Mouse (Mus musculus) duodenum, adult 2 months (tissue): ENCODE data around the gene Vstm2l. TPM values are rescaled to one million over a fixed set of nuclear protein-coding genes. Genes with fewer than 3 reads are reported as not detected.

Experiments used
- polyA plus RNA-seq: library from polyadenylated mRNA; depleted of rRNA; stranded (reverse); fragments of >200 nt; gene quantifications from 2 replicates; pipeline ENCODE4 v1.2.3, GENCODE M21; 2012; ENCODE audit warnings: low replicate concordance; rRNA removed

Vstm2l gene
- 5.0 and 11.3 TPM in 2 replicates for polyA plus RNA-seq

GRCm38 (mm10) chr2:157914105-157914764, at the start of gene Vstm2l:
Gene Vstm2l (plus strand): TSS chr2:157914653.

Other genes with a start within 250 kb of the Vstm2l start
- 9.1 and 14.7 TPM in 2 replicates for gene Ctnnbl1, start 177.3 kb upstream of the Vstm2l start, polyA plus RNA-seq
- gene Tti1, start 113.8 kb downstream of the Vstm2l start, polyA plus RNA-seq = 5.7 and 7.2 TPM in 2 replicates
- gene Rprd1b, start 113.8 kb downstream of the Vstm2l start, polyA plus RNA-seq = 11.7 and 14.4 TPM in 2 replicates
- gene Tgm2, start 231.8 kb downstream of the Vstm2l start, polyA plus RNA-seq = 52.7 and 67.4 TPM in 2 replicates